Mouse (Mus musculus) embryonic stem cell, embryonic (primary cell): ENCODE measurements around the gene Rangrf.
"Not testable (repeated sequence)": the region's sequence is repeated elsewhere in the genome, so short reads cannot be mapped to it uniquely, and the experiment has no call there.

Experiments used
- CTCF ChIA-PET, 4 experiments: fragments of 300-600 bp in 2 of 4; fragments of 350-600 bp in 2 of 4; sonication (Branson Sonifier 250); formaldehyde crosslinking; loops; one replicate each; lab custom pipeline; 2022; ENCODE audit warnings: inconsistent platforms in 2 of 4; lab: Charles Lee
- POLR2A ChIA-PET, 4 experiments: fragments of 300-600 bp in 2 of 4; fragments of 350-600 bp in 2 of 4; sonication (Branson Sonifier 250); formaldehyde crosslinking; loops; one replicate each; lab custom pipeline; 2022; ENCODE audit warnings: antibody characterized with exemption in 4 of 4, inconsistent platforms in 1 of 4; lab: Charles Lee

Gene Rangrf

DNA sequence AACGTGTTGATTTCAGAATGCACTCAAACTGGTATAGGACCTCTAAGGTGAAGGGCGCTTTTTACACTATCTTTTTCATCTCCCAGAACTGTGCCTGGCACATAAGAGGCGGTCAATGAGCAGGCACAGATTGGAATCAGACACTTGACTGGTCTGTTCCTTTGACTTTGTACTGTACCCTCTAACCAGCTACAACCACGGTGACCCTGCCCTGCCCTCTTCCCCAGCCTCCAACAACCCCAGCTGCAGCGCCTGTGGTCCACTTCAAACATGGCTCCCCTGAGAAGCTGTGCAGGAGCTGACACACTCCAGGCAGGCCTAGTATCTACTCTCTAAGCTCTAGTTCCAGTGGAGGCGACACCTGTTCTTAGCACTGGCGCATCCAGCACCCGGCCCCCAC lies 32.3 kb downstream of the Rangrf start:
- CTCF ChIA-PET, result no interaction called here
- POLR2A ChIA-PET, result interaction anchor here in 3 of 4 experiments (0.6 to 10.3 kb wide), 11 partner anchors 12 to 131 kb away, joined by 3 to 103 read pairs (median 5); partner anchors contain the start of genes Arhgef15 (in 1 of the 3) and Odf4 (in 1 of the 3)

DNA sequence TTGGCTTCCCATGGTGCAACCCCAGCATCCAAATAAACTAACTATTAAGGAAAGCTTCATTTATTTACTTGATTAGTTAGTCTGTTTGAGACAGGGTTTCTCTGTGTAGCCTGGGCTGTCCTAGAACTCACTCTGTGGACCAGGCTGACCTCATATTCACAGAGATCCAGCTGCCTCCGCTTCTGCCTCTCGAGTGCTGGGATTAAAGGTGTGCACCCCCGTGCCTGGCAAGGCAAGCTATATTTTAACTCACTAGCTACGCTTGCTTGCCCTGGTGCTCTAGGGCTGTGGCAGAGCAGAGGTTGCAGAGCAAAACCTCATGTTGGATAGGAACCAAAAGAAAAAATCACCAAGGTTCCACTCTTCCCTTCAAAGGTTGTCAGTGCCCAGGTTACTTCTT lies 34.5 kb downstream of the Rangrf start:
- ChIA-PET POLR2A (interaction anchor here (0.5 to 10.3 kb wide), 54 partner anchors 9 to 614 kb away, joined by 3 to 103 read pairs (median 5); partner anchors contain the start of genes Arhgef15 (in 2 of the 4), Slc25a35 (in 2 of the 4), Kcnab3 (in 1 of the 4) and Myh10 (in 1 of the 4)), CTCF (interaction anchor here (0.5 to 2.5 kb wide), 7 partner anchors 17 to 42 kb away, joined by 3 to 13 read pairs (median 4); partner anchors contain the start of genes Arhgef15 (in 1 of the 4) and Slc25a35 (in 1 of the 4))

DNA sequence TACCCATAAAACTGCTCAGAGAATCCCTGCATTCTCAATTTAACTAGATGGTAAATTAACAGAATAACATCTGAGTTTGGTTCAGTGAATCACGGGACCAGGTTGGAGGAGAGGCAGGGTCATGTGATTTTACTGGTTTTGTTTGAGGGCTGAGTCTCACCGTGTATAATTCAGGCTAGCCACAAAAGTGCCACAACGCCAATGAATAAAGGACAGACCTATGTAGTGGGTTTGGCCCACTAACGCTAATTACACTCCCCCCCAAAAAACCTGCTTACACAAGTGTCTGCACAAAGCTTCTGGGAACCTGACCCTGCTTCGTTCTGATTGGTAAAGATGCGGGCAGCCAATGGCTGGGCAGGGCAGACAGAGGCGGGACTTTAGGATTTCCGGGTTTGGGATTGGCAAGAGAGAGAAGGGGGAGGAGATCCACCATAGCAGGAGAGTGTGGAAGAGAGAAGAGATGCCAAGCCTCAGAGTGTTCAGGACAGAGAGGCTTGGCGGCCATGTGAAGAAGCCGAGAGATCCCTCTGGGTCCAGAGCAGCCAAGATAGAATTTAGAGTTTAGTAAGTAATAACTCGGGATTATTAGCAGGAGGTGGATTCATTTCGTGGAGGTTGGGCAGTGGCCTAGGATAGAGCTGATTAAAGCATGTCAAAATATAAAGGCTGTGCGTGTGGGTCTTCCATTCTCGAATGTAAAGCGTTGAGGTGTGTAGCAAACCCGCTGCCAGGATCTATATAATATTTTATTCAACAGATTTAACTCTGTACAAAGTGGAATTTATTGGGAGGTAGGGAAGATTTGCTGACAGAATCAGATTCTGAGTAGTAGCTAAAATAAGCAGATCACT lies 35.3 kb downstream of the Rangrf start:
- POLR2A ChIA-PET, result interaction anchor here (0.5 to 10.3 kb wide), 72 partner anchors 7 to 614 kb away, joined by 3 to 103 read pairs (median 4); partner anchors contain the start of genes Odf4 (in 3 of the 4), Arhgef15 (in 2 of the 4), Slc25a35 (in 2 of the 4) and Borcs6 (in 1 of the 4)
- CTCF ChIA-PET, result interaction anchor here (0.9 to 2.5 kb wide), 11 partner anchors 11 to 373 kb away, joined by 3 to 13 read pairs (median 3); partner anchors contain the start of gene Slc25a35 (in 1 of the 4)

DNA sequence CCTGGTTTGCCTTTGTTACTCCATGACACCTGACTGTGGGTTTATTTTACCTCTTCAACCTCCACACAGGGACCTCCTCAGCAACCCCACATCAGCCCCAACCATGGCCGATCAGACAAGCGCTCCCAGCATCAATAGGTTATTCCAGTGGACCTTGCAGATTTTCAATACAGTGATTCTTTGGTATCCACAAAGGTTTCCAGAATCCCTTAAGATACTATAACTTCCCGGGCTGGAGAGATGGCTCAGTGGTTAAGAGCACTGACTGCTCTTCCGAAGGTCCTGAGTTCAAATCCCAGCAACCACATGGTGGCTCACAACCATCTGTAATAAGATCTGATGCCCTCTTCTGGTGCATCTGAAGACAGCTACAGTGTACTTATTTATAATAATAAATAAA lies 38.0 kb downstream of the Rangrf start:
- CTCF ChIA-PET, result not testable (repeated sequence)

DNA sequence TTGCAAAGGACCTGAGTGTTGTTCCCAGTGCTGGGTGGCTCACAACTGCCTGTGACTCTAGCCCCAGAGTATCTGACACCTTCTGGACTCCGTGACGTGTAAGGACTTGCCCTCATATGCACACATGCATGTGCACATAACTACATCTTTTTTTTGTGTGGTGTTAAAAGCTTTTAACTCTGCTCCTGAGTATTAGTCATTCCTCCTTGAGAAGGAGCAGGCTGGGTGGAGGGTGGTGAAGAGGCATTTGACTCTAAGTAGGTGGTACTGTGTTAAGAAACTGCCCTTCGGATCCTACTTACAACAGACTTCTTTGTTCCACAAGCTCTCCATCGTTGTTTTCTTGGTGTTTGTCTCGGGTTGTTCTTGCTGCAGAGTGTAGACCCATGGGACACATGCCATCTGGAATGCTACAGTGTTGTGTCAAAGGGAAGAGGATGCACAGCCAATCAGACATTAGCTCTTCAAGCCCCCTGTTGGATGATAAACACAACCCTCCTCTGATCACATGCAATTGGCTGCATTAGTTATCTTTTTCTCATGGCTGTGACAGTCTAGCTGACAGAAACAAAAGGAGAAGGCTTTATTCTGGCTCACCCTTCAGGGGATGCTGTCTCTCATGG lies 41.0 kb downstream of the Rangrf start:
- ChIA-PET CTCF (interaction anchor here in 1 of 4 experiments (1.1 kb wide), 1 partner anchor 36 kb away, joined by 3 read pairs; no protein-coding TSS in a partner anchor), POLR2A (interaction anchor here in 3 of 4 experiments (0.7 to 1.7 kb wide), 9 partner anchors 8 to 33 kb away, joined by 3 to 8 read pairs (median 5); partner anchors contain the start of gene Slc25a35 (in 1 of the 3))

More for the DNA sequence above, 38.0 kb downstream of the Rangrf start:
- POLR2A ChIA-PET, result interaction anchor here in 2 of 4 experiments (0.7 to 10.3 kb wide), 5 partner anchors 12 to 69 kb away, joined by 3 to 103 read pairs (median 21); no protein-coding TSS in a partner anchor

DNA sequence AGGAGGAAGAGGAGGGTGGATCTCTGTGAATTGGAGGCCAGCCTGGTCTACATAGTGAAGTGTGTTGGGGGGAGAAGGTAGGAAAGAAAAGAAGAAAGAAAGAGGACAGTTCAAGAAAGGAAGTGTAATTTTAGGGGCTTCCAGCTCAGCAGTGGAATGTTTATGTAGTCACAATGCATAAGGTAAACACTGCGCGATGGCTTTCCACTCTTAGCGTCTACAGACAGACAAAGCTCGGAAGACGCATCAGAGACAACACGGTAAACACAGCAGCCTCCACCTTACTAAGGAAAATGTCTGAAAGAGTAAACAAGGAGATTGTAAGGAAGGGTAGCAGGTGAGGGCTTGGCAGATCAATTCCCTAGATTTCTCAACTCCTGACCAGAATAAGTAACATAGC lies 45.0 kb downstream of the Rangrf start:
- POLR2A ChIA-PET, result interaction anchor here in 2 of 4 experiments (0.6 to 14.1 kb wide), 10 partner anchors 10 to 112 kb away, joined by 3 to 126 read pairs (median 3); no protein-coding TSS in a partner anchor
- CTCF ChIA-PET, result interaction anchor here in 1 of 4 experiments (0.5 kb wide), 1 partner anchor 632 kb away, joined by 5 read pairs; no protein-coding TSS in a partner anchor

DNA sequence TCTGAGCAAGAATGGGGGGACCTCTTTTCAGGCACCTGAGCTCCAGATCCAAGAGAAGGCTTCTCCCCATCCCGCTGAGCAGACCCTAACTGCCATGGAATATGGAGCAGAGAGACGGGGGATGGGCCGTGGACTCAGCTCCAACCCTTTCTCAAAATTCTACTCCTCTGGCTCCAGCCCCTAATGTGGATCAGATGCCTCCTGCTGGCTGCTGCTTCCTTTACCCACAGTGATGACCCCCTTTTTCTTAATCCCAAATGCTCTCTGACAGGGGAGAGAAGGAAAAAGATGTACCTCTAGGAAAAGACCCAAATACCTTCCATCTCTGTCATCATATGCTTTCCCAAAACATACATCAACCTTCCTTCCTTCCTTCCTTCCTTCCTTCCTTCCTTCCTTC lies 48.0 kb downstream of the Rangrf start, which contains the start of gene Odf4:
Gene Odf4 (minus strand): TSS at position 101 of the 400 bp plus-strand sequence.
- ChIA-PET POLR2A (interaction anchor here in 3 of 4 experiments (1.3 to 14.1 kb wide), 7 partner anchors 8 to 86 kb away, joined by 3 to 126 read pairs (median 4); no protein-coding TSS in a partner anchor), CTCF (interaction anchor here in 1 of 4 experiments (0.6 kb wide), 1 partner anchor 32 kb away, joined by 5 read pairs; no protein-coding TSS in a partner anchor)

DNA sequence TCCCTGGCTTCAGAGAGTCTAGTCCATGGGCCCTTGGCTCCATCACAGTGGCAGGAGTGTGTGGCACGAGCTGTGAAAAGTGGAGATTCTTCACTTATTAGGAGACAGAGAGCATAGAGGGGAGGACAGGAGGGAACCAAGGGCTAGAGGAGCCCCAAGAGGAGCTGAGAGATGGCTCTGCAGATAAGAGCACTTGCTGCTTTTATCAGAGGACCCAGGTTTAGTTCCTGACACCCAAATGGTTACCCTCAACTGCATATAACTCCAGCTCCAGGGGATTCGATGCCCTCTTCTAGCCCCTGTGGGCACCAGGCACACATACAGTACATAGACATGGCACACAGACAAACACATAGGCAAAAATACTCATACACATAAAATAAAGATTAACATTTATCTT lies 50.2 kb downstream of the Rangrf start:
- POLR2A ChIA-PET, result interaction anchor here in 3 of 4 experiments (0.7 to 14.1 kb wide), 4 partner anchors 16 to 68 kb away, joined by 4 to 126 read pairs (median 24); no protein-coding TSS in a partner anchor
- CTCF ChIA-PET, result interaction anchor here in 1 of 4 experiments (1.3 kb wide), 1 partner anchor 58 kb away, joined by 4 read pairs; no protein-coding TSS in a partner anchor

DNA sequence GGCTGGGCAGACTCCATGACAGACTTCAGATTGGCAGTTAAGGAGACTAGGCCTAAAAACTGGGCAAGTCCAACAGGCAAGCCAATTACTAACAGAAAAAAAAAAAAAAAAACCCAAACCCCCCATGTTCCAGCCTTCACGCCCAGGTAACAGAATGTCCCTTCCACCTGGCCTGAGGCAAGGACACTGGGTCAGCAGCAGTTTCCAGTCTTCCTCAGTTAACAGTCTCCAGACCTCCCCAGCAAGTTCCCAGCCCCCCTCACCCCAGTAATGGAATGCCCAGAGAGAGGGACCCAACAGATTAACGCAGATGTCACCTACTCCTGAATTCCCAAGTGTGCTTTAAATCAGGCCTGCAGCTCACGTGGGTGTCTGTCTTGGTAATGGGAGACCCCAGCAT lies 51.8 kb downstream of the Rangrf start:
- POLR2A ChIA-PET, result interaction anchor here in 2 of 4 experiments (0.7 to 14.1 kb wide), 5 partner anchors 11 to 184 kb away, joined by 3 to 126 read pairs (median 3); no protein-coding TSS in a partner anchor
- CTCF ChIA-PET, result interaction anchor here in 1 of 4 experiments (0.7 kb wide), 1 partner anchor 208 kb away, joined by 3 read pairs; no protein-coding TSS in a partner anchor
